Mouse (Mus musculus): ENCODE measurements around the gene Nf1. TPM values are rescaled to one million over a fixed set of nuclear protein-coding genes. Genes with fewer than 3 reads are reported as not detected.
A peak's percentile ranks its signal among the peaks of the same experiment; 100 is the strongest.

Gene Nf1
- polyA plus RNA-seq, 1 experiment from 2014 or later, result 8.0 TPM

GRCm38 (mm10) chr11:79306510-79306909, 33.0 kb upstream of the Nf1 start:
- ATAC-seq, result no peak
- Histone ChIP-seq H3K27me3 (no peaks in the 10 kb centered on the region), H3K36me3 (no peaks in the 10 kb centered on the region), H3K4me1 (replicated peaks) (peaks cover 20% of the 10 kb centered on the region), H3K9ac (replicated peaks) (no peak overlapping the region), H3K27ac (peak overlapping the region; percentile 61), H3K4me2 (replicated peaks) (no peak overlapping the region), H3K4me3 (replicated peaks) (no peak overlapping the region), H3K9me3 (no peaks in the 10 kb centered on the region)
- WGBS, result 30% methylated on average over 7 of the region's 7 CpGs

GRCm38 (mm10) chr11:79306996-79307395, 32.5 kb upstream of the Nf1 start:
- Histone ChIP-seq H3K27ac (peak overlapping the region; percentile 61), H3K4me3 (replicated peaks) (no peak overlapping the region), H3K4me2 (replicated peaks) (no peak overlapping the region), H3K4me1 (replicated peaks) (peaks cover 20% of the 10 kb centered on the region), H3K9ac (replicated peaks) (no peak overlapping the region), H3K9me3 (no peaks in the 10 kb centered on the region), H3K27me3 (no peaks in the 10 kb centered on the region), H3K36me3 (no peaks in the 10 kb centered on the region)
- 8% methylated on average over 10 of the region's 10 CpGs for WGBS
- 0 out of 2 replicates have a peak, but pooled peaks have one; percentile 48 for ATAC-seq

- 20% methylated on average over 9 of the region's 9 CpGs for WGBS
- Histone ChIP-seq H3K4me1 (replicated peaks) (peaks cover 20% of the 10 kb centered on the region), H3K9ac (replicated peaks) (no peak overlapping the region), H3K4me3 (replicated peaks) (no peak overlapping the region), H3K27ac (peak overlapping the region; percentile 61; the same call in 1 of the 2 replicates), H3K36me3 (no peaks in the 10 kb centered on the region), H3K27me3 (no peaks in the 10 kb centered on the region), H3K4me2 (replicated peaks) (no peak overlapping the region), H3K9me3 (no peaks in the 10 kb centered on the region)
- no peak for ATAC-seq
Measured at GRCm38 (mm10) chr11:79307560-79308200, 31.8 kb upstream of the Nf1 start.

- H3K9ac ChIP-seq (replicated peaks), result no peak overlapping the region
- no peaks in the 10 kb centered on the region for H3K27me3 ChIP-seq
- H3K4me1 ChIP-seq (replicated peaks), result peaks cover 20% of the 10 kb centered on the region
- no peaks in the 10 kb centered on the region for H3K9me3 ChIP-seq
- WGBS, result 95% methylated on average over 5 of the region's 5 CpGs
- no peak overlapping the region for H3K4me3 ChIP-seq (replicated peaks)
- H3K27ac ChIP-seq, result no peak overlapping the region
- no peak for ATAC-seq
- no peak overlapping the region for H3K4me2 ChIP-seq (replicated peaks)
- no peaks in the 10 kb centered on the region for H3K36me3 ChIP-seq
Measured at GRCm38 (mm10) chr11:79310467-79310866, 29.0 kb upstream of the Nf1 start.

- no peak for ATAC-seq
- H3K9me3 ChIP-seq, result no peaks in the 10 kb centered on the region
Measured at GRCm38 (mm10) chr11:79316807-79317345, 22.6 kb upstream of the Nf1 start.

GRCm38 (mm10) chr11:79319807-79320206, 19.7 kb upstream of the Nf1 start:
- no peaks in the 10 kb centered on the region for H3K4me1 ChIP-seq (replicated peaks)
- H3K9ac ChIP-seq (replicated peaks), result no peak overlapping the region
- ATAC-seq, result no peak
- no peak overlapping the region for H3K4me2 ChIP-seq (replicated peaks)
- H3K27ac ChIP-seq, result no peak overlapping the region
- WGBS, result 91% methylated on average over 7 of the region's 7 CpGs
- H3K27me3 ChIP-seq, result no peaks in the 10 kb centered on the region
- H3K36me3 ChIP-seq, result no peaks in the 10 kb centered on the region
- H3K9me3 ChIP-seq, result no peaks in the 10 kb centered on the region
- no peak overlapping the region for H3K4me3 ChIP-seq (replicated peaks)

More at GRCm38 (mm10) chr11:79316807-79317345, 22.6 kb upstream of the Nf1 start:
- H3K9ac ChIP-seq (replicated peaks), result no peak overlapping the region
- H3K4me3 ChIP-seq (replicated peaks), result no peak overlapping the region
- no peak overlapping the region for H3K27ac ChIP-seq
- no peaks in the 10 kb centered on the region for H3K4me1 ChIP-seq (replicated peaks)
- no peak overlapping the region for H3K4me2 ChIP-seq (replicated peaks)
- H3K27me3 ChIP-seq, result no peaks in the 10 kb centered on the region
- WGBS, result 77% methylated on average over 8 of the region's 8 CpGs
- H3K36me3 ChIP-seq, result no peaks in the 10 kb centered on the region

- 64% methylated on average over 12 of the region's 12 CpGs for WGBS
- no peak overlapping the region for H3K4me3 ChIP-seq (replicated peaks)
- H3K27ac ChIP-seq, result no peak overlapping the region
- H3K36me3 ChIP-seq, result no peaks in the 10 kb centered on the region
- no peaks in the 10 kb centered on the region for H3K9me3 ChIP-seq
- ATAC-seq, result no peak
- no peaks in the 10 kb centered on the region for H3K27me3 ChIP-seq
- no peaks in the 10 kb centered on the region for H3K4me1 ChIP-seq (replicated peaks)
- no peak overlapping the region for H3K9ac ChIP-seq (replicated peaks)
- no peak overlapping the region for H3K4me2 ChIP-seq (replicated peaks)
Measured at GRCm38 (mm10) chr11:79323985-79324685, 15.4 kb upstream of the Nf1 start.

GRCm38 (mm10) chr11:79325663-79326062, 13.8 kb upstream of the Nf1 start:
- ATAC-seq, result no peak
- Histone ChIP-seq H3K4me1 (replicated peaks) (no peaks in the 10 kb centered on the region), H3K9ac (replicated peaks) (no peak overlapping the region), H3K36me3 (no peaks in the 10 kb centered on the region), H3K9me3 (no peaks in the 10 kb centered on the region), H3K4me2 (replicated peaks) (no peak overlapping the region), H3K27ac (no peak overlapping the region), H3K27me3 (no peaks in the 10 kb centered on the region), H3K4me3 (replicated peaks) (no peak overlapping the region)
- 91% methylated on average over 8 of the region's 8 CpGs for WGBS

- Histone ChIP-seq H3K4me1 (replicated peaks) (no peaks in the 10 kb centered on the region), H3K9ac (replicated peaks) (no peak overlapping the region), H3K4me2 (replicated peaks) (no peak overlapping the region), H3K9me3 (no peaks in the 10 kb centered on the region), H3K4me3 (replicated peaks) (no peak overlapping the region), H3K36me3 (no peaks in the 10 kb centered on the region), H3K27ac (no peak overlapping the region), H3K27me3 (no peaks in the 10 kb centered on the region)
- 13% methylated on average over 4 of the region's 4 CpGs for WGBS
- ATAC-seq, result no peak
Measured at GRCm38 (mm10) chr11:79327106-79327505, 12.4 kb upstream of the Nf1 start.

- 96% methylated on average over 4 of the region's 4 CpGs for WGBS
- no peaks in the 10 kb centered on the region for H3K36me3 ChIP-seq
- H3K27ac ChIP-seq, result no peak overlapping the region
Measured at GRCm38 (mm10) chr11:79328060-79328459, 11.4 kb upstream of the Nf1 start.

GRCm38 (mm10) chr11:79329585-79329984, 9.9 kb upstream of the Nf1 start:
- no peaks in the 10 kb centered on the region for H3K27me3 ChIP-seq
- H3K4me3 ChIP-seq (replicated peaks), result no peak overlapping the region
- 100% methylated on average over 1 of the region's 1 CpGs for WGBS
- H3K9ac ChIP-seq (replicated peaks), result no peak overlapping the region
- no peak overlapping the region for H3K4me2 ChIP-seq (replicated peaks)
- H3K4me1 ChIP-seq (replicated peaks), result no peaks in the 10 kb centered on the region
- ATAC-seq, result no peak
- H3K9me3 ChIP-seq, result no peaks in the 10 kb centered on the region
- H3K27ac ChIP-seq, result no peak overlapping the region
- no peaks in the 10 kb centered on the region for H3K36me3 ChIP-seq

More at GRCm38 (mm10) chr11:79328060-79328459, 11.4 kb upstream of the Nf1 start:
- Histone ChIP-seq H3K4me3 (replicated peaks) (no peak overlapping the region), H3K9ac (replicated peaks) (no peak overlapping the region), H3K4me1 (replicated peaks) (no peaks in the 10 kb centered on the region), H3K4me2 (replicated peaks) (no peak overlapping the region), H3K9me3 (no peaks in the 10 kb centered on the region), H3K27me3 (no peaks in the 10 kb centered on the region)
- no peak for ATAC-seq

- WGBS, result 93% methylated on average over 6 of the region's 6 CpGs
- Histone ChIP-seq H3K27ac (no peak overlapping the region), H3K4me2 (replicated peaks) (no peak overlapping the region), H3K36me3 (no peaks in the 10 kb centered on the region), H3K9me3 (no peaks in the 10 kb centered on the region), H3K27me3 (no peaks in the 10 kb centered on the region), H3K4me1 (replicated peaks) (peaks cover 6% of the 10 kb centered on the region), H3K9ac (replicated peaks) (no peak overlapping the region), H3K4me3 (replicated peaks) (no peak overlapping the region)
- ATAC-seq, result no peak
Measured at GRCm38 (mm10) chr11:79335077-79335476, 4.4 kb upstream of the Nf1 start.

Measured in midbrain, embryonic 13.5 days (tissue).